Mouse (Mus musculus): ENCODE measurements at regions not wholly inside any gene's neighbourhood (a gene's known extent, or its start where the extent isn't known, plus 50 kb on each side); places are given as distances from the start of the nearest gene placed in this dataset.

DNA sequence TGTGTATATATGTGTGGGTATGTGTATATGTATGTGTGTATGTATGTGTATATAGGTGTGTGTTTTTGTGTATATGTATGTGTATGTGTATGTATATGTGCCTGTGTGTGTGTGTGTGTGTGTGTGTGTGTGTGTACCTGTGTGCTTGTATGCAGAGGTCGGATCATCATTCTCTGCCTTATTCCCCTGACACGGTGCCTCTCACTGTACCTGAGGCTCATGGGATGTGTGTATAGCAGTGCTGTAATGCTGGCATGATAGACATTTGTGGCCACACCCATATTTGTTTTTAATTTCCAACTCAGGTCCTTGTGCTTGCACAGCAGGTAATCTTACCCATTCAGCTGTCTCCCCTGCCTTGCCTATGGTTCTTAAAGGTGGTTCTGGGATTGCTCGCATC is 402.1 kb upstream of the Tmpo start:
- DNase-seq (ENCODE audit: low spot score in 2 of 2), result no peak

DNA sequence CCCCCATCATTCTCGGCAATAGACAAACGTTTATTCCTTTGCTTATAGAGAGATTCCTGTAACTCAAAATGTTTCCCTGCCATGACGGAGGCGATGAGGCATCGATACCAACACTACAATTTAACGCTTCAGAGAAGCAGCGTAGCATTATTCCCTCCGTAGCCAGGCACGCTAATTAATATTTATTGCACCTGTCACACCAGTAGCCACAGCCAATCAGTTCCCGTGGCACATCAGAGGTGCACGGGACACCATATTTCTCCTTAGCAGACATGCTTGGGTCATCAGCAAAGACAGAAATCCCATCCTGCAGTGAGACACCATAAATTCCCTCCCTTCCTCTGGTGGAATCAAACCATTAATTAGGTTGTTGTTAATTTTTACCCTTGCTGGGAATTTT is 399.8 kb upstream of the Tmpo start:
- DNase-seq (ENCODE audit: low spot score in 2 of 2), result no peak

DNA sequence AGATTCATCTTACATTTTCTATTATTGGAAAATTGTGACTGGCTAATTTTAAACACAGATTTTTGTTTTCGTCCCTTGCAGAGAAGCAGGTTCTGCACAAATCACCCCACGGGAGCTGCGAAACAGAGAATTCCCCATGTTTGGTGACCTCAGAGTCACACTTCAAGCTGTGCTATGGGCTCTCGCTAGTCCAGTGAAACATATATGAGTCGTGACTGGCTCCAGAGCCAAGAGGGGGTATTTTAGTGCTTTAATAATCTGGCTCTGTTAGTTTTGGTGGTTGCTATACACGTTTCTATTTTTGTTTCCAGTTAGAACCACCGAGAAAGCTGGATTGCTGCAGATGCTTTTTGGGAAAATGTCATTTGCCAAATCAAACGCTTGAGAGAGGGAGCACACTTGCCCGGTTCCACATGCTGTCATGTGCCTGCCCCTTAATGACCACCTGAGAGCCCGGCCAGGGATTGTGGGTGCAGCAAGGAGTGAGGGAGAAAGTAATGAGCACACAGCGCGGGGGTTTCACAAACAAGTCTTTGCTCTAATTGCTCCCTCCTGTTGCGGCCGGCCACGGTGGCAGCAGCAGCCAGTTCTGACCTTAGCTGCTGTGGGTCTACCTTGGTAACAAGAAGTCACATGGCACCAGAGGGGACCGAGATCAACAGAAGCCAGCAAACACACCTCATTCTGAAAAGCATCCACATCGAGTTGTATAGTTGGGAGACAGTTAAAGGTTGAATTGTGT is 394.4 kb upstream of the Tmpo start:
- no peak for DNase-seq (ENCODE audit: low spot score in 2 of 2)

DNA sequence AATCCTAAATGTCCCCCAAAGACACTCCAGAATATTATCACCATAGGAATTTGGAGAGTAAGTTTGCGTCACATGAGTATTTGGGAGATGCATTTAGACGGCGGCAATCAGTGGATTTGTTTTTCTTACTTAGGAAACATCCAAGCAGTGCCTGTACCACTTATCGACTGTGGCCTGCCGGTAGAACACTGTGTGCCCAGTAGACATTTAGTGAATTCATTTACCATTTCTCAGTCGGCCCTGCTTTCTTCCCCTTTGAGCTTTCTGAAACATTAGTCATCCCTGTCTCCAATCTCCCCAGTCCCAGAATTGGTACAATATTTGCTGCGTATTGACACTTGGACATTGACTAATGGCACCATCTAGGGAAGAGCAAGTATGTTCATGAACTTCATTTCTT is 391.7 kb upstream of the Tmpo start:
- no peak for DNase-seq (ENCODE audit: low spot score in 2 of 2)

GRCm38 (mm10) chr10:91569046-91569445 is 387.9 kb upstream of the Tmpo start:
- no peak for DNase-seq (ENCODE audit: low spot score in 2 of 2)

DNA sequence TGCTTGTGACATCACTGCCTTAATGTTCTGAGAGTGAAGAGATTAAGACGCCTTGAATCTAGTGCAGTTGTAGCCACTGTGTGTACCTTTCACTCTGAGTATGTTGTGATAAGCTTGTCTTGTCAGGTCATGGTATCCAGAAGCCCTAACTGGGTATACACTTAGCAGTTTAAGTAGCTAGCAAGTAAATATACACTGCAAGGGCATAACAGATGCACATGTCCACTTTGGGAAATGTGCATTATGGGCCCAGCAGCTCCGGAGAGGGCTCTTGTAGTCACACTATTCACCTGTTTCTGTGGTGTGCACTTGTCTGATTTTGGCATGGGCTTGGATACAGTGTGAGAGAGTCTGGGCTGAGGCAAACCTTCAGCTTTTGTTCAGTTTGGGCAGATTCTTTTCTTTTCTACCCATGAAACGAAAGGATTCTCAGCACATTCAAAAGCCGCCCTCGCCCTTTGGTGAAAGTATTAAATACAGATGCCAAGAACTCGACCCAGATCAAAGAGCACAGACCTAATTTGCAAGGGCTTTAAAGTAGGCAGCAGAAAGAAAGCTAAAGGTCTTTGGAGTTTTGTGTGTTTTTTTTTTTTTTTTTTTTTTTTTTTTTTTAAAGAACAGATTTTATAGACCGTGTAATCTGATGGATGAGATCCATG is 385.1 kb upstream of the Tmpo start:
- DNase-seq (ENCODE audit: low spot score in 2 of 2), result no peak

- DNase-seq (ENCODE audit: low spot score in 2 of 2), result no peak
Measured at GRCm38 (mm10) chr10:91559307-91559706, 378.2 kb upstream of the Tmpo start.

- DNase-seq (ENCODE audit: low spot score in 2 of 2), result no peak
Measured at GRCm38 (mm10) chr10:91548071-91548470, 367.0 kb upstream of the Tmpo start.

- DNase-seq (ENCODE audit: low spot score in 2 of 2), result no peak
Measured at GRCm38 (mm10) chr10:91546140-91546539, 365.0 kb upstream of the Tmpo start.

- DNase-seq (ENCODE audit: low spot score in 2 of 2), result no peak
Measured at GRCm38 (mm10) chr10:91545421-91545820, 364.3 kb upstream of the Tmpo start.

GRCm38 (mm10) chr10:91543167-91543918 is 362.2 kb upstream of the Tmpo start:
- DNase-seq (ENCODE audit: low spot score in 2 of 2), result no peak

DNA sequence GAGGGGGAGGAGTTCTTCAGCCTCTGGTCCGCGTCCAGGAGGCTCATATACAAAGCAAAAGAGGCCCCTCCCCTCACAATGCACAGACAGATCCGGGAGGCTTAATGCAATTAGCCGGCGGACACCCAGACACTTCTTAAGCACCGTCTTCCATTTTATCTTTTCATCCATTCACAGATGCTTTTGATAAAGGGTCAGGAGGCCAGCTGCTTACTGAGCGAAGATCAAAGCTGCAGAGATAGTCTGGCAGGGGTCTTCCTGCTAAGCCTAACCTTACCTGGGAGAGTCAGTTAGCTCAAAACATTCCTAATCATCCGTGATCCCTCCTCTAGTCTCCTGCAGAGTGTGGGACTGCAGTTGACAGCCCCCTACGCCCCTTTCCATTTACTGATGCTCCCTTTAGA is 361.1 kb upstream of the Tmpo start:
- no peak for DNase-seq (ENCODE audit: low spot score in 2 of 2)

- no peak for DNase-seq (ENCODE audit: low spot score in 2 of 2)
Measured at GRCm38 (mm10) chr10:91537241-91537640, 356.1 kb upstream of the Tmpo start.

DNA sequence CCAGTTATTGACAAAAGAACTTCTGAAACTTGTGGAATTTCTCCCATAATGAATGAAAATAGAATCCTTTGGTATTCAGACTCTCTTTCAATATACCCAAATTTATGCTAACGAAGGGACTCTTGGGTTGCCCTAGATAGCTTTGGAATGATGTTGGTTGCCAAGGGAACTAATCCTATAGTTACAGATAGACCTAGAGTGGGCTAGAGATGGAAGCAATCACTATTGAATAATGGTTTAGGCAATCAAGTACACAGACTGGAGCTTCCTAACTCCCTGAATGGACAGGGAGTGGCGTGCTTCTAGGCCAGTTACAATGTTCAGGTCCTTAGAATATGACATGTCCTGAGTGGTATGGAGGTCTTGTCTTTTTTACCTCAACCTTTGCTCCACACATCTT is 354.3 kb upstream of the Tmpo start:
- DNase-seq (ENCODE audit: low spot score in 2 of 2), result no peak

- no peak for DNase-seq (ENCODE audit: low spot score in 2 of 2)
Measured at GRCm38 (mm10) chr10:91528305-91528704, 347.2 kb upstream of the Tmpo start.

DNA sequence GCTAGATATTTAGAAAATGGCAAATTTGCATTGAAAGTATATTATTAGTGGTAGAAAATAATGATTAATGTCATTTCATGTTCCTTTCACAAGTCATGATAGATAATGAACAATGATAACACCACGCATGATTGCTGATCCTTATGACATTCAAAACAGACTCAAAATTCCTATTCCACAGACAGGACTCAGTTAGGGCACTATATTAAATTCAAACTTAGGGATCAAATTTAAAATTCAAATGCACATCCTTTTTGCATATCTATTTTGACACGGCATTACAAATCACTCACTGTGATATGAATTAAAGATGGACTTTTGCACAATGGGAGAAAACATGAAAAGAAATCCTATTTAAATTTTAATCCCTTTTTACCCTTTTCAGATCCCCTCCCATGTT is 340.1 kb upstream of the Tmpo start:
- DNase-seq (ENCODE audit: low spot score in 2 of 2), result no peak

- DNase-seq (ENCODE audit: low spot score in 2 of 2), result no peak
Measured at GRCm38 (mm10) chr10:91515021-91515371, 333.9 kb upstream of the Tmpo start.

GRCm38 (mm10) chr10:91514163-91515020 is 333.3 kb upstream of the Tmpo start:
- no peak for DNase-seq (ENCODE audit: low spot score in 2 of 2)

- no peak for DNase-seq (ENCODE audit: low spot score in 2 of 2)
Measured at GRCm38 (mm10) chr10:91507038-91507437, 325.9 kb upstream of the Tmpo start.

DNA sequence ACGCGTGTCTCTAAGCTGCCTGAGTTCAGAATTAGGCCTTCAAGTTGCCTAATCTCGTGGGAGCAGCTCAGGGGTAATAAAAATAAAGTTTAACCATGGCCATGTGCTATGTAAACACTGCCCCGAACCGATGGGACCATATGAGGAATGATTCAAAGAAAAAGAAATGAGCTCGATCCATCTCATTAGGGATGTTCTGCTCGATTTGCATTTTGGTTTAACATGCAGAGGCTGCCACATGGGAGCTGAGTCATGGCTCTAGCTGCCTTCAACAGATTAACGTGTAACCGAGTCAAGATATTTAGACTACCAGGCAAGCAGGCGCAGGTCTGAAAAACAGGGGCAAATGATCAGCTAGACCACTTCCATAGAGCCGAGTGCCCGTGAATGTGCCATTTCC is 323.8 kb upstream of the Tmpo start:
- no peak for DNase-seq (ENCODE audit: low spot score in 2 of 2)

GRCm38 (mm10) chr10:91498543-91498942 is 317.4 kb upstream of the Tmpo start:
- DNase-seq (ENCODE audit: low spot score in 2 of 2), result no peak

DNA sequence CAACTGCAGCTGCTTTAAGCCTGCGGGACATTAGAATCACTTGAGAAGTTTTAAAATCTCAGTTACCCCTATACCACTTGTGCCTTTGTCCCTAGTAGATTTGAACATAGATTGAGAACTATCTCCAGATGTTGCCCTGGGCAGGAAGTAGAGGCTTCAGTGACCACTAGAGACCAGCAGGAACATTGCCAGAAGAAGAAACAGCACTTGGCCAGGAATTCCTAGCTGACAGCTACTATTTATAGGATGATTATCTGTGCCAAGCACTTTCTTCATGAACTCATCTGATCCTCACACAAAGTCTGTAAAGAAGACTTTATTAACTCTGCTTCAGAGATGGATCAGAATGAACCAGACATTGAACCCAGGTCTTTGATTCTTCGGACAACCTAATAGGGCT is 283.6 kb upstream of the Tmpo start:
- no peak for DNase-seq (ENCODE audit: low spot score in 2 of 2)
